Mouse (Mus musculus): ENCODE measurements around the gene Atp5s.

GRCm38 (mm10) chr12:69724018-69724710 lies 586 bp upstream of the Atp5s start:
- TF ChIP-seq POLR2A (IDR thresholded peaks at IDR 0.05; ENCODE audit: low read depth, low read length): no peak
- no peak for TF ChIP-seq CHD1 (IDR thresholded peaks at IDR 0.05; ENCODE audit: low read depth, low read length)
- no peak for TF ChIP-seq CTCF (conservative IDR thresholded peaks at IDR 0.05 in 1 of 2, IDR thresholded peaks at IDR 0.05 in 1 of 2; ENCODE audit: low read depth in 2 of 2, low read length in 2 of 2)
- no peak for TF ChIP-seq GABPA (IDR thresholded peaks at IDR 0.05; ENCODE audit: insufficient replicate concordance, low read depth, low read length)
- TF ChIP-seq ETS1 (conservative IDR thresholded peaks at IDR 0.05; ENCODE audit: low read depth, low read length): no peak
- no peak for TF ChIP-seq IRF4 (IDR thresholded peaks at IDR 0.05; ENCODE audit: low read depth, low read length)
- TF ChIP-seq HCFC1 (IDR thresholded peaks at IDR 0.05; ENCODE audit: low read depth, low read length): no peak
- TF ChIP-seq SMC3 (IDR thresholded peaks at IDR 0.05; ENCODE audit: low read depth, low read length): no peak
- TF ChIP-seq MYC (IDR thresholded peaks at IDR 0.05; ENCODE audit: low read depth, low read length): no peak
